Mouse (Mus musculus) G1E (cell line): ENCODE data around the gene Dtx2.

Experiments
- CTCF ChIP-seq: IDR thresholded peaks from 2 replicates; pipeline ENCODE4 v1.5.1; 2012; ENCODE audit warnings: low read depth, low read length, inconsistent platforms, mixed read lengths
- GATA1 ChIP-seq: IDR thresholded peaks from 2 replicates; pipeline ENCODE4 v1.6.1; 2012; ENCODE audit warnings: borderline replicate concordance, low read length, inconsistent platforms, mixed read lengths
- POLR2AphosphoS5 ChIP-seq: IDR thresholded peaks from 2 replicates; pipeline ENCODE4 v1.6.1; 2012; ENCODE audit warnings: low read depth, low read length, inconsistent platforms; ENCODE audit not compliant: insufficient replicate concordance
- TAL1 ChIP-seq: conservative IDR thresholded peaks from 2 replicates; pipeline ENCODE4 v1.6.1; 2012; ENCODE audit warnings: low read depth, low read length, inconsistent platforms, mixed read lengths

DNA sequence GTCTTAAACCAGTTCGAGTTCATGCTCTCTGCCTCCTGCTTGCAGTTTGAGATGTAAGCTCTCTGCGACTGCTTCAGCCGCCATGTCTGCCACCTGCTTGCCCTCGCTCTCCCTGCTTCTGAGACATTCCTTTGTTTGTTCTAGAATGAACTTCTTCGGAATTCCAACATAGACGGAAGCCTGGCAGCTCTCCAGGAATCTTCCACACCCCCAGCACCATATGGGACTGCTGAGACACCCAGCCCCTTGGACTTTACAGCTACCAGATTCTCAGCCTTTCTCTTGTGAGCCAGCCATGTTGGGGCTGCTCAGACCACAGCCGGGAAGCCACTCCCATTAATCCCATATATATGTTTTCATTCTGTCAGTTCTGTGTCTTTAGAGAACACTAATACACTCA, 81.7 kb downstream of the Dtx2 start:
- TF ChIP-seq CTCF = no peak
- TF ChIP-seq GATA1 = no peak
- no peak for TF ChIP-seq TAL1
- no peak for TF ChIP-seq POLR2AphosphoS5
